Mouse (Mus musculus): ENCODE measurements around the gene Brd3. TPM values are rescaled to one million over a fixed set of nuclear protein-coding genes. Genes with fewer than 3 reads are reported as not detected.
"Not testable (repeated sequence)": the region's sequence is repeated elsewhere in the genome, so short reads cannot be mapped to it uniquely, and the experiment has no call there.

The Brd3 gene
- total and polyA plus RNA-seq, 3 experiments, result 10.7 to 46.9 (median 38.7) TPM

DNA sequence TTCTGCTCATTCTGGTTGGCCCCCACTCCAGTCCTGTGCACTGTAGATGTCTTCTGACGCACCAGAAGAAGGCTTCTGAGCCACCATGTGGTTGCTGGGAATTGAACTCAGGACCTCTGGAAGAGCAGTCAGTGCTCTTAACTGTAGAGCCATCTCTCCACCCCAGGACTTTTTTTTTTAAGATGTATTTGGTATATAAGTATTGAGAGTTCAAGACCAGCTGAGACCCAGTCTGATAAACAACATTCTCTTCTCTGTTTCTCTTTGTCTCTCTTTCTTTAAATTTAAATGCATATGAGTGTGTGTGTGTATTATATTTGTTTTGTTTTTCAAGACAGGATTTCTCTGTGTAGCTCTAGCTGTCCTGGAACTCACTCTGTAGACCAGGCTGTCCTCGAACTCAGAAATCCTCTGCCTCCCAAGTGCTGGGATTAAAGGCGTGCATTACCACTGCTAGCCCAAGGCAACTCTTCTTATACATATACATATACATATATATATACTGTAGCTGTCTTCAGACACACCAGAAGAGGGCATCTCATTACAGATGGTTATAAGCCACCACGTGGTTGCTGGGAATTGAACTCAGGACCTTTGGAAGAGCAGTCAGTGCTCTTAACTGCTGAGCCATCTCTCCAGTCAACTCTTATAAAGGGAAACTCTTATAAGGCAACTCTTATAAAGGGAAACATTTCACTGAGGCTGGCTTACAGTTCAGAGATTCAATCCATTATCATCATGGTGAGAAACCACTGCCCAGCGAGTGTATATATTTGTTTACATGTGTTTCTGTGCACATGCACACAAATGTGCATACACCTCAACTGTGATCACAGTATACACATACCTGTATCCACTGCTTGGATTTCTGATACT, 31.2 kb upstream of the Brd3 start:
- peak; percentile 97 for TF ChIP-seq TBP (IDR thresholded peaks at IDR 0.05; ENCODE audit: low read depth, low read length)
- peak; percentile 72; the same call in 1 of the 2 replicates for TF ChIP-seq MYC (IDR thresholded peaks at IDR 0.05; ENCODE audit: low read depth, low read length)
- 0 out of 2 replicates have a peak, but pooled peaks have one; percentile 17 for TF ChIP-seq SIN3A (IDR thresholded peaks at IDR 0.05; ENCODE audit: low read length)
- TF ChIP-seq ZNF384 (IDR thresholded peaks at IDR 0.05; ENCODE audit: low read depth, low read length), result peak; percentile 50; the same call in 1 of the 2 replicates
- TF ChIP-seq POLR2AphosphoS2 (IDR thresholded peaks at IDR 0.05; ENCODE audit: low read length), result peak; percentile 53; the same call in 1 of the 2 replicates
- peak; percentile 54; the same call in 1 of the 2 replicates for TF ChIP-seq USF1 (IDR thresholded peaks at IDR 0.05; ENCODE audit: low read depth, low read length)
- peak; percentile 55; the same call in 1 of the 2 replicates for TF ChIP-seq MXI1 (IDR thresholded peaks at IDR 0.05; ENCODE audit: low read depth, low read length)
- TF ChIP-seq MAX (IDR thresholded peaks at IDR 0.05; ENCODE audit: low read length), result peak; percentile 34; the same call in 1 of the 2 replicates
- Histone ChIP-seq H3K4me1 (ENCODE audit: control insufficient read depth in 1 of 2, insufficient read depth in 2 of 2, low read length in 2 of 2) (peaks cover 0 to 15% of the 10 kb centered on the region in 2 experiments; a peak in 2 of 4 replicates), H3K9ac (ENCODE audit: control insufficient read depth, low read depth, low read length, poor library complexity, severe bottlenecking) (peak overlapping the region; percentile 16), H3K4me3 (ENCODE audit: control insufficient read depth in 1 of 2, insufficient read depth in 1 of 2, low read depth in 2 of 2, low read length in 2 of 2) (peak overlapping the region; percentile 8 to 33), H3K27ac (ENCODE audit: control insufficient read depth, low read depth, low read length) (peak overlapping the region; percentile 64; the same call in 1 of the 2 replicates)
- not testable (repeated sequence) for H3K36me3 ChIP-seq (ENCODE audit: control insufficient read depth in 1 of 2, insufficient read depth in 2 of 2, low read length in 2 of 2); H3K27me3 ChIP-seq (ENCODE audit: control insufficient read depth in 1 of 2, insufficient read depth in 2 of 2, low read length in 2 of 2); H3K79me2 ChIP-seq (ENCODE audit: control insufficient read depth, insufficient read depth, low read length, poor library complexity); H3K9me3 ChIP-seq (replicated peaks; ENCODE audit: insufficient read depth, low read length)
- DNase-seq (ENCODE audit: low read depth, low spot score), result peak; percentile 71

GRCm38 (mm10) chr2:27518283-27518682, 10.8 kb upstream of the Brd3 start:
- Histone ChIP-seq H3K36me3 (ENCODE audit: control insufficient read depth in 1 of 2, insufficient read depth in 2 of 2, low read length in 2 of 2) (peaks cover 9 to 12% of the 10 kb centered on the region in 2 experiments), H3K9me3 (replicated peaks; ENCODE audit: insufficient read depth, low read length) (no peaks in the 10 kb centered on the region), H3K4me3 (ENCODE audit: control insufficient read depth in 1 of 2, insufficient read depth in 1 of 2, low read depth in 2 of 2, low read length in 2 of 2) (no peak overlapping the region), H3K27ac (ENCODE audit: control insufficient read depth, low read depth, low read length) (no peak overlapping the region), H3K27me3 (ENCODE audit: control insufficient read depth in 1 of 2, insufficient read depth in 2 of 2, low read length in 2 of 2) (no peaks in the 10 kb centered on the region), H3K4me1 (ENCODE audit: control insufficient read depth in 1 of 2, insufficient read depth in 2 of 2, low read length in 2 of 2) (peaks cover 2 to 21% of the 10 kb centered on the region in 2 experiments; a peak in 3 of 4 replicates), H3K9ac (ENCODE audit: control insufficient read depth, low read depth, low read length, poor library complexity, severe bottlenecking) (no peak overlapping the region), H3K79me2 (ENCODE audit: control insufficient read depth, insufficient read depth, low read length, poor library complexity) (peaks cover 34% of the 10 kb centered on the region)
- peak; percentile 63 for DNase-seq (ENCODE audit: low read depth, low spot score)
- TF ChIP-seq SMC3 (IDR thresholded peaks at IDR 0.05; ENCODE audit: low read depth, low read length) (peak; percentile 33), TAL1 (IDR thresholded peaks at IDR 0.05; ENCODE audit: low read length) (no peak), CTCF (IDR thresholded peaks at IDR 0.05 in 2 of 3, conservative IDR thresholded peaks at IDR 0.05 in 1 of 3; ENCODE audit: control insufficient read depth in 1 of 3, insufficient read depth in 1 of 3, low read depth in 2 of 3, low read length in 3 of 3, poor library complexity in 1 of 3, severe bottlenecking in 1 of 3) (peak; percentile 20 to 70 (median 41); a peak in 5 of 6 replicates)

DNA sequence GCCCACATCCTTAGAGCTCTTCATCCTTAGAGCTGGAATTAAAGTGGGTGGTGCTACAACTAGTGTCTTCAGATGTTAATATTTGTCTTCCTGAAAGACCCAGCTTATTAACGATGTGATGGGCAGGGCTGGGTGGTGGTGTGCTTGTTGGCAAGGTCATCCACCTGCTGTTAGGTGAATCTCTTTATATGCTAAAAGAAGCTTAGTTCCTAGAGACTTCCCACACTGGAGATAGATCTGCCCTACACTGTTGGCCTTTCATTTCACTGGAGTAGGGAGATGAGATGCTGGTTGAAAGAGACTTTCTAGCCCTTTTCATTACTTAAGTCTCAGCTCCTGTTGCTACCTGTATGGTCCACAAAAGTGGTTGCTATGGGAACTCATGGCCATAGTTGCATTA, 8.8 kb upstream of the Brd3 start:
- Histone ChIP-seq H3K4me1 (ENCODE audit: control insufficient read depth in 1 of 2, insufficient read depth in 2 of 2, low read length in 2 of 2) (peaks cover 2 to 24% of the 10 kb centered on the region in 2 experiments; a peak in 3 of 4 replicates), H3K27ac (ENCODE audit: control insufficient read depth, low read depth, low read length) (no peak overlapping the region), H3K27me3 (ENCODE audit: control insufficient read depth in 1 of 2, insufficient read depth in 2 of 2, low read length in 2 of 2) (no peaks in the 10 kb centered on the region), H3K9ac (ENCODE audit: control insufficient read depth, low read depth, low read length, poor library complexity, severe bottlenecking) (peak overlapping the region; percentile 95), H3K79me2 (ENCODE audit: control insufficient read depth, insufficient read depth, low read length, poor library complexity) (peaks cover 34% of the 10 kb centered on the region), H3K36me3 (ENCODE audit: control insufficient read depth in 1 of 2, insufficient read depth in 2 of 2, low read length in 2 of 2) (peaks cover 7 to 9% of the 10 kb centered on the region in 2 experiments), H3K4me3 (ENCODE audit: control insufficient read depth in 1 of 2, insufficient read depth in 1 of 2, low read depth in 2 of 2, low read length in 2 of 2) (peak overlapping the region; percentile 77 to 86), H3K9me3 (replicated peaks; ENCODE audit: insufficient read depth, low read length) (no peaks in the 10 kb centered on the region)
- TF ChIP-seq ZMIZ1 (IDR thresholded peaks at IDR 0.05; ENCODE audit: low read depth, low read length) (no peak), E2F4 (IDR thresholded peaks at IDR 0.05; ENCODE audit: borderline replicate concordance, low read depth, low read length) (no peak), MAX (IDR thresholded peaks at IDR 0.05; ENCODE audit: low read length) (no peak), POLR2A (IDR thresholded peaks at IDR 0.05; ENCODE audit: control insufficient read depth in 1 of 2, insufficient read depth in 1 of 2, low read depth in 1 of 2, low read length in 2 of 2, poor library complexity in 1 of 2) (no peak), ZNF384 (IDR thresholded peaks at IDR 0.05; ENCODE audit: low read depth, low read length) (no peak), CHD2 (IDR thresholded peaks at IDR 0.05; ENCODE audit: low read length) (no peak), SMC3 (IDR thresholded peaks at IDR 0.05; ENCODE audit: low read depth, low read length) (no peak), BHLHE40 (IDR thresholded peaks at IDR 0.05; ENCODE audit: borderline replicate concordance, low read depth, low read length) (no peak), NELFE (IDR thresholded peaks at IDR 0.05; ENCODE audit: low read depth, low read length) (no peak)
- no peak for DNase-seq (ENCODE audit: low read depth, low spot score)

Data from MEL (cell line).